Mouse (Mus musculus): ENCODE data around the gene Cbx5. TPM values are rescaled to one million over a fixed set of nuclear protein-coding genes. Genes with fewer than 3 reads are reported as not detected.
A peak's percentile ranks its signal among the peaks of the same experiment; 100 is the strongest.
"Not testable (repeated sequence)": the region's sequence is repeated elsewhere in the genome, so short reads cannot be mapped to it uniquely, and the experiment has no call there.

Gene Cbx5
- 10 to 100 TPM; 52.4 to 59.1 (median 57.0) TPM for total RNA-seq (2022)

GRCm38 (mm10) chr15:103239685-103240159, at the start of gene Cbx5:
Gene Cbx5 (minus strand): TSS chr15:103239816.
- peak; percentile 99 for DNase-seq (ENCODE audit: low spot score)

DNA sequence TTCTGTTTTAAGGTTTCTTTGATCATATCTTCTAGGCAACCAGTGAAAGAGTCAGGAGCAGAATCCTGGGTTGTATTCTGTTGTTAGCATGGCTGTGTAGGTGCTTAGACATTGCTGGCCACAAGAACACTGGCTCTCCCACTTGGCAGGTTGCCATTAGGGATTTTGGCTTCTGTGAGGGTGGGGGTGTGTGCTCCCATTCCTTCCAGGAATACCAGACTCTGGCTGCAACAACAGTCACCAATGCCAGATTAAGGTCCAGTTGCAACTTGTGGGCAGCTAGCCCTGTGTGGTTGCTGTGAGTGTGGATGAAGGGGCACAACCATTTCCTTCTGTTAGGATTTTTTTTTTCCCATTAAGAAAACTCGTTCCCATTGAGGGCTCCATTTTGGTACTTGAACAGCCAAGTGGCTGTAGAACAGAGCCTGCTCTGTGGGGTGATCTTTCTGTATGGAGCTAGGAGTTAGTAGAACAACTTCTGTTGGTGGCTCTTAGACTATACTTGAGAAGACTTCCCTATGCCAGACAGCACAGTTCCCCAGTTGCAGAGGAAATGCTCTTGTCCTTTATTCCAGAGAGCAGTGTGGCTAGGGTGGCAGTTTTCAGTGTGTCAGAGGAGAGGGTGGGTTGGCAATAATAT, 46.3 kb upstream of the Cbx5 start:
- DNase-seq (ENCODE audit: low spot score), result peak; percentile 60

- DNase-seq (ENCODE audit: low spot score), result no peak
Observed at GRCm38 (mm10) chr15:103284647-103285046, 45.0 kb upstream of the Cbx5 start.

DNA sequence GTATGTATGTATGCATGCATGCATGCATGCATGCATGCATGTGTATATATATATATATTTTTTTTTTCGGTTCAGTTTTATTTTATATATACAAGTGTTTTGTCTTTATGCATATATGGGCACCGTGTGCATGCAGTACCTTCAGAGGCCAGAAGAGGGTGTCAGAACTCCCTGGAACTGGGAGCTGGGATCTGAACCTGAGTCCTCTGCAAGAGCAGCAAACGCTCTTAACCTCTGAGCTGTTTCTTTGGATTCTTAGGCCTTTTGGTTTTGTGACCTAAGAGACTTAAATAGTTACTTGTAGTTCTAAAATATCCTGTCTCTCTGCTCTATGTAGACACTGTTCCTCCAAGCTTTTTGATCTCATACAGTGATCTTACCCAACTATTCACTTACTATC, 44.5 kb upstream of the Cbx5 start:
- no peak for DNase-seq (ENCODE audit: low spot score)

GRCm38 (mm10) chr15:103281465-103282205, 42.0 kb upstream of the Cbx5 start:
- DNase-seq (ENCODE audit: low spot score), result no peak

GRCm38 (mm10) chr15:103280817-103281464, 41.3 kb upstream of the Cbx5 start:
- DNase-seq (ENCODE audit: low spot score), result no peak

- no peak for DNase-seq (ENCODE audit: low spot score)
Observed at GRCm38 (mm10) chr15:103279750-103280149, 40.1 kb upstream of the Cbx5 start.

GRCm38 (mm10) chr15:103277949-103278348, 38.3 kb upstream of the Cbx5 start:
- DNase-seq (ENCODE audit: low spot score), result no peak

DNA sequence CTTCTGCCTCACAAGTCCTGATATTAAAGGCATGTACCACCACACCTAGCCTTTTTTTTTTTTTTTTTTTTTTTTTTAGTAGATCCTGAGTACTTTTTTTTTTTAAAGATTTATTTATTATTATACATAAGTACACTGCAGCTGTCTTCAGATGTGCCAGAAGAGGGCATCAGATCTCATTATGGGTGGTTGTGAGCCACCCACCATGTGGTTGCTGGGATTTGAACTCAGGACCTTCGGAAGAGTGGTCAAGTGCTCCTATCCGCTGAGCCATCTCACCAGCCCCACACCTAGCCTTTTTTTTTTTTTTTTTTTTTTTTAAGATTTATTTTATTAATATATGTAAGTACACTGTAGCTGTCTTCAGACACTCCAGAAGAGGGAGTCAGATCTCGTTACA, 36.3 kb upstream of the Cbx5 start:
- DNase-seq (ENCODE audit: low spot score), result not testable (repeated sequence)

DNA sequence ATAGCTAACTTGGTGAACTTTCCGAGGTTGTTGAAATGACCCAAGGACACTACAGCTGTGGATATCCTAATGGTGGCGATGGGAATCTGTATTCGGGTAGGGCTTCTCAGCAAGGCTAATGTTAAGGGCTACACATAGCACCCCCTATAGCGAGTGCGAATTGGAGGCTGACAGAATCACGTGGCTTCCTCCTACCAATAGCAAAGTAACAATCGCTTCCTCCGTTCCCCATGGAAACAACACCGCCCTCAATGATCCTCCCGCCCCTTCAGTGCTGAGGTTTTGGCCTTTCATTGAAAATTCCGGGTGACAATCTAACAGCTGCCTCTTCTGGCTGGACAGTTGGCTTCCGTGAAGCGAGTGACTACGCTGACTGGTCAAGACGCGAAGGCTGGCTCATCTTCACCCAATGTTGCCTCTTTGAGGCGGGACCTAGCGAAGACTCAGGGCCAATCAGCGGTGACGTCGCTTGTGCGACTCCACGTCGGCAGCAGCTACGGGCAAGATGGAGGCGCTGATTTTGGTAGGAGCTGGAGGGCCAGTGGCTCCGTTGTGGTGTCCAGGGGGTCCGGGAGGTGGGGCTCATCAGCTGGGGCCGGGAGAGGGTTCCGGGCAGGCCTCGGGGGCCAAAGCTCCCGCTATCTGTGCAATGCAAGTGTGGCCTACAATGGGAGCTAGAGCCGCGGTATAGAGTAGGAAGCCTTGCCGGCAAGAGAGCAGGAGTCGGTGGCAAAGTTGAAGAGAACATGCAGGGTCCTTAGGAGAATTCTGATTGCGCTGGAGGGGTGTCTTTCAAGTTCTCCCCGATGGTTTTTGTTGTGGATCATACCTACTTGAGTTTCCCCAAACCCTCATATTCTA, 33.0 kb upstream of the Cbx5 start, which contains the start of gene Copz1:
Gene Copz1 (plus strand): TSS at position 296 of the 861 bp plus-strand sequence.
- peak; percentile 98 for DNase-seq (ENCODE audit: low spot score)

DNA sequence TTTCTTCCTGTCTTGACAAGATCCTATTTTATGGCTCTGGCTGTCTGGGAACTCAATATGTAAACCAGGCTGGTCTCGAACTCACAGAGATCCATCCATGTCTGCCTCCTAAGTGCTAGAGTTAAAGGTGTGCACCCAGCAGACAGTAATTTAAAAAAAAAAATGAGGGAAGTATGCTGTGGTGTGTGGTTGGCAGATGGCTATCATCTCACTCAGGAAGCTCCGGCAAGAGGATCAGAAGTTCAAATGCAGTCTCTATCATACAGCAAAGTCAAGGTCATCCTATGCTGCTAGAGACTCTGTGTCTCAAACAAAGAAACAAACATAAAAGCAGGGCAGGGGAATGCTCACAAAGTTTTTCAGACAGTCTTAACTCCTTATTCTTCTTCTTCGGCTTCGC, 29.3 kb upstream of the Cbx5 start:
- DNase-seq (ENCODE audit: low spot score), result no peak

GRCm38 (mm10) chr15:103264794-103265193, 25.2 kb upstream of the Cbx5 start:
- DNase-seq (ENCODE audit: low spot score), result no peak

GRCm38 (mm10) chr15:103259989-103260388, 20.4 kb upstream of the Cbx5 start:
- DNase-seq (ENCODE audit: low spot score), result no peak

DNA sequence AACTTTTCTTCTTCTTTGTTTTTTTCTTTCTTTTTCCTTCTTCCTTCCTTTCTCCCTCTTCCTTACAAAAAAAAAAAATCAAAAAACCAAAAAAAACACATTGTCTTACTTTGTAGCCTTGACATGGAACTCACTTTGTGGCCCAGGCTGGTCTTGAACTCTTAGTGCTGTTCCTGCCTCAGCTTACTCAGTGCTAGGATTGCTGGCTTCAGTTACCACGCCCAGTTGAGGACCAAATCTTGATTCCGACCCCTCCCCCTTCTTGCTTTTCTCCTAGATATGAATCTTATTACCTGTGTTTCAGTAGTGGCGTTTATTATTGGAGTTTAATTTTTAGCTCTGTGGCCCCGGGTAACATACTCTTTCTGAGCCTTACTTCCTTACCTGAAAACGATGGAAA, 19.5 kb upstream of the Cbx5 start:
- no peak for DNase-seq (ENCODE audit: low spot score)

DNA sequence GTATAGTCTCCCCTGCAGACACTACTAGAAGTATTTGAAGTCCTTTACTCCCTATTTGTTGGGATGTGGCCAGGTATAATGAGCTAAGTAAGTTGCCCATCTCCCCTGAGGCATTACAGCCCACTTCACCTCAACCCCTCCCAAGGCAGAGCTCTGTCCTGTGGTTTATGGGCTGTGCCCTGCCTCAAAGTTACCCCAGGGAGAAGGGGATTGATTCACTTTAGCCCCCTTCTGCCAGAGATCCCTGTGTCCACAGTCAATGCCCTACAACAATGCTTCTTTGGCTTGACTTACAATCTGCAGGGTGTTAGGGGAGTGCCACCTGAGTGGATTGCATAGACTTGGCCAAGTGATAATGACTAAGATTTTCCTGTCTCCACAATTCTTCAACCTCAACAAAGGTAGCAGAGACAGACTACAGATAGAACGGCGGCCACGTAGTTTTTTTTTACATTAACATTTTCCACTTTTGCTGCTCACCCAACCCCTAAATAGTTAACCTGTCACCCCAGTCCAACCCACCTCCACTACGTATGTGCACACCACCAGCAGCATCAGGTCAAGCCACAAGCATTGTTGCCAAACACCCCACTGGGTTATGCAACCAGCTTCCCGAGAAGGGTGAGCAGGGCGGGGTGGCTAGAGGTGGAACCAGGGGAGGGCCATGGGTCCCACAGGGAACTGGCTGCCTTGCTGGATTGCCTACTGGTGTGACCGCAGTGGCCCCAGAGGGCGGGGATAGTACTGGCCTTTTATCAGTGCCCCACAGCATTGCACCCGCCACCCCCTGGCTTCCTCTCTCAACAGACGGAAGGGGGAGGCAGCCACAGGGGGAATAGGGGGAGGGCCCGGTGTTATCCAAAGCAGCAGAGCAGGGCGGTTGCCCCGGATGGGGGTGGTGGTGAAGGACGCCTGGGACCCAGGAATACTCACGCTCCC, 18.4 kb upstream of the Cbx5 start, which contains the start of gene Nfe2:
Gene Nfe2 (minus strand): TSS at position 614 of the 939 bp plus-strand sequence.
- peak; percentile 71 for DNase-seq (ENCODE audit: low spot score)

DNA sequence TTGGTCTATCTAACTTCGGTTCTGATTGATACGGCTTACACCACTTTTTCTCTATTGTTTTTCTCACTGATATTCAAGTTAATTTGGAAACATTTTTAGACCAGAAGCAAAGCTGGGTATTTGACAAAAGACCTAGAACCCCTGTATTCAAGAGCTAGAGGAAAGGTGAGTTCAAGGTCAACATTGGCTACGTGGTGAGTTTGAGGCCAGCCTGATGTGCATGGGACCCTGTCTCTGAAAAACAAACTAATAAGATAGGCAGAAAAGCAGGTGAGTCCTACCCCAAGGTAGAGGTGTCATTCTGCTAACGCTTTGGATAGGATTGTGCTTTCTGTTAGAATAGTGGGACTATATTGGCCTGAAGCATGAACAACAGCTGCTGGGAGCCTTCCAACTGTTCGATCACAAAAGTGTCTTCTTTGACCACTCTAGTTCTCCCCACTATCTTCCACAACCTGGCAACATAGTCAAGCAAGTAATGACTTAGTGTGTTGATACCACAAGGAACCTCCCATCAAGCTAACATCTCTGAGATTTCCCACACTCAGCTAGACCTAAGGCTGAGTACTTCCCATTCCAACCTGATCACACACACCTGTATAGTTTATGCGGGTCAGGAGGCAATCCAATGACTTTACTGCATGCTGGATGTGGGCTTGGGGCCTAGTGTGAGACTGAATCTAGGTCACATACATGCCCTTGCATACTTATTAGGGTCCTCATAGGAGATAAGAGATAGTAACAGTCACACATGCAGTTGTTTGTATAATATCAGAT, 16.8 kb upstream of the Cbx5 start:
- no peak for DNase-seq (ENCODE audit: low spot score)

- DNase-seq (ENCODE audit: low spot score), result no peak
Observed at GRCm38 (mm10) chr15:103255169-103255568, 15.6 kb upstream of the Cbx5 start.

DNA sequence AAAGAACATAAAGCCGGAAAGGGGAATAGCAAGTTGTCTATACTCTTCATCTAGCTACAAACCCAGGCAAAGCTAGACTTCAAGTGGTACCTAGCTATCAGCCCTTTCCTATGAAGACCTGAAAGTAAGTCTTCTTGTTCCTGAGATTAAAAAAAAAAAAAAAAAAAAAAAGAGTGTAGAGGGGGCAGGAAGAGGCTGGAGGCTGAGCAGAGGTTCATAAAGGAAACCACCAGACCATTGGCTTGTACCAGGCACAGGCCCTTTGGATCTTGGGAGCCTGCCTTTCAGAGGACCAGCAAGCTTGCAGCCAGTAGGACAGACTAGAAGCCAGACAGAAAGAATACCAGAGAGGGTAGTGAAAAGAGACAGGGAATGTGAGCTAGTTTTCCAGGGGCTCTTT, 13.7 kb upstream of the Cbx5 start:
- DNase-seq (ENCODE audit: low spot score), result no peak

DNA sequence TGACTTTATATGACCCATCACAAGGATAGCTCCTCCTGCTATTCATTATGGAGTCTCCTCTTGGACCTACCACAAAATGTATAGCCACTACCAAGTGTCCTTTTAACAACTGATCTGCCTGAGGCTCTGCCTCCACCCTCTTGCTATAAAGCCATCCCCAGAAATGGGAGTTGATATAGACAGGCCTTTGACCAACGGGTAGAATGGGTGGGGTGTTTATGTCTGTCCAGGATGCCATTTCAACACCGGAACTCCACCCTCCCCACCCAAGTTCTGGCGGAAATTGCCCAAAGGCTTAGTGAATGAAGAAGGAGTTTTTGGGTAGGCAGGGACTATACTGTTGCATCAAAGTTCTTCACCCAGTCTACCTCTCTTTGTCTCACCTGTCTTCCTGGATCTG, 13.0 kb upstream of the Cbx5 start:
- DNase-seq (ENCODE audit: low spot score), result no peak

DNA sequence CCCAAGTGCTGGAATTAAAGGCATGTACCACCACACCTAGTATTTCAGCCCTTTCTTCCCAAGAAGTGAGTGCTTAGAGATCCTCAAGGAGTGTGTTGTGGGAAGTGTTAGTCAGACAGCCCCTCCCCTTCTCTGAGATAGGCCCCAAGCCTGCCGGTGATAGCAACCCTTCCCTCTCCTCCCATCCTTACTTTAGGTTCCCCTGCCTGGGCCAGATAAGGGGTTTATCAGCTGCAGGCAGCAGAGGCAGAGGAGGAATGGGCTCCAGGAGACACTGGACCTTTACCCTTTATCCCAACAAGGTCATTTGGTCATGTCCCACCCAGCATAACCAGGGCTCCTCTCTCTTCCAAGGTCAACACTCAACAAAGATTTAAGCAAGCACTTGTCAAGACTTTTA, 12.0 kb upstream of the Cbx5 start:
- no peak for DNase-seq (ENCODE audit: low spot score)

All from heart, adult 8-10 months (tissue).